In the genomic region with DNA sequence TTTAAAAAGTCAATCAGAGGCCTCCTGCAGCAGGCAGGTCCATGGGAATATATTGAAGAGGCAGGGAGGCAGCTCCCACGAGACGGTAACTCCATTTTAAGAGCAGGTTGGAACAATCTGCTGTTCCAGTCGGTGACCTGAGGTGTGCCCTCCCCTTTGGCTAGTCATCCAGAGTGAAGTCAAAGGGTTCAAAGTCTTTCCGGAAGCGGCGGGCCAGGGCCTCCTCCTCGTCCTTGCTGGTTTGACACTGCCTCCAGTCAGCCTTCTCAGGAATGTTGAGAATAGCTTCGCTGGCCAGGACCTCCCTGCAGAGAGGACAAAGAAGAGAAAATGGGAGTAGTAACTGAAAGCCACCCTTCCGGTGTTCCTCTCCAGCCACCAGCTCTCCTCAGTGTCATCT, we compare ENCODE assay signal across 22 mouse cellular contexts. TPM values are rescaled to one million over a fixed set of nuclear protein-coding genes. Genes with fewer than 3 reads are reported as not detected.
DNase-seq lines count a peak whose midpoint lies in the region; ATAC-seq lines count a peak whose summit lies in the region.
"Had no signal": no experiment of that assay in that cellular context is flagged by ENCODE, and none has a peak within 500 bp of the region (broad histone marks: within the 10 kb centered on the region; RNA-seq: fewer than 3 reads in every experiment).

No protein-coding gene starts in this region.

- peaks cover 11% of the 10 kb centered on the region for H3K4me1 ChIP-seq in heart, embryonic 12.5 days (replicated peaks)
- H3K4me1 ChIP-seq in hindbrain, embryonic 14.5 days (replicated peaks; ENCODE audit: control insufficient read depth, insufficient read depth, low read length) = peaks cover 14% of the 10 kb centered on the region

- no peak overlapping the region for H3K4me2 ChIP-seq in heart, embryonic 12.5 days
- no peak overlapping the region for H3K4me2 ChIP-seq in hindbrain, embryonic 14.5 days (replicated peaks)
- H3K4me2 ChIP-seq: embryonic facial prominence, embryonic 12.5 days; hindbrain, embryonic 13.5 days; liver, embryonic 13.5 days; neural tube, embryonic 15.5 days had no signal

- no peak overlapping the region for H3K27ac ChIP-seq in heart, embryonic 12.5 days (ENCODE audit: poor library complexity, severe bottlenecking)
- H3K27ac ChIP-seq in hindbrain, embryonic 14.5 days = no peak overlapping the region
- H3K27ac ChIP-seq: embryonic facial prominence, embryonic 12.5 days; heart, embryonic 10.5 days; hindbrain, embryonic 13.5 days; liver, embryonic 13.5 days; neural tube, embryonic 15.5 days had no signal

- H3K9ac ChIP-seq in heart, embryonic 12.5 days = no peak overlapping the region
- H3K9ac ChIP-seq in hindbrain, embryonic 14.5 days = no peak overlapping the region
- H3K9ac ChIP-seq: embryonic facial prominence, embryonic 12.5 days; forebrain, postnatal 0 days; hindbrain, embryonic 13.5 days; liver, embryonic 13.5 days; neural tube, embryonic 15.5 days had no signal

- WGBS in heart, embryonic 12.5 days = 91% methylated on average over 9 of the region's 9 CpGs
- WGBS in hindbrain, embryonic 14.5 days = 89% methylated on average over 9 of the region's 9 CpGs

- peak; percentile 80 for DNase-seq in heart, adult 11 months
- peak; percentile 27 for DNase-seq in ZHBTc4 (ENCODE audit: low read depth, low spot score)
- DNase-seq in kidney, adult 8-10 months = peak; percentile 86 to 87
- peak; percentile 83 to 90 for DNase-seq in kidney, postnatal 36 days
- no peak for DNase-seq in spleen, adult 12 weeks (ENCODE audit: low spot score)
- DNase-seq in hindbrain, embryonic 14.5 days (ENCODE audit: low spot score) = no peak
- no peak for DNase-seq in thymus, postnatal 14 days
- DNase-seq: cerebellum, adult 2 months; forebrain, postnatal 0 days; gastrocnemius, postnatal 10 days; heart, postnatal 14 days; liver, embryonic 13.5 days; lung, postnatal 10 days; midbrain, embryonic 14.5 days; right cerebral cortex, postnatal 25 days; thymus, adult 18-20 months had no signal

- no peak for ATAC-seq in heart, embryonic 12.5 days (ENCODE audit: insufficient number of reproducible peaks, low FRiP score)
- ATAC-seq in hindbrain, embryonic 14.5 days (ENCODE audit: low FRiP score) = no peak
- ATAC-seq: forebrain, postnatal 0 days had no signal

- H3K9me3 ChIP-seq in heart, embryonic 12.5 days (replicated peaks) = no peaks in the 10 kb centered on the region
- H3K9me3 ChIP-seq in hindbrain, embryonic 14.5 days (ENCODE audit: control insufficient read depth, low read length) = no peaks in the 10 kb centered on the region
- H3K9me3 ChIP-seq: embryonic facial prominence, embryonic 12.5 days; heart, embryonic 10.5 days; hindbrain, embryonic 13.5 days; liver, embryonic 13.5 days; neural tube, embryonic 15.5 days had no signal

- peaks cover 54% of the 10 kb centered on the region for H3K36me3 ChIP-seq in heart, embryonic 12.5 days
- peaks cover 52% of the 10 kb centered on the region for H3K36me3 ChIP-seq in hindbrain, embryonic 14.5 days (replicated peaks; ENCODE audit: control insufficient read depth, insufficient read depth)

- H3K4me3 ChIP-seq in heart, embryonic 12.5 days = no peak overlapping the region
- H3K4me3 ChIP-seq in hindbrain, embryonic 14.5 days (replicated peaks; ENCODE audit: low read length) = no peak overlapping the region
- H3K4me3 ChIP-seq: embryonic facial prominence, embryonic 12.5 days; heart, embryonic 10.5 days; hindbrain, embryonic 13.5 days; liver, embryonic 13.5 days; myocyte; neural tube, embryonic 15.5 days had no signal

- no peaks in the 10 kb centered on the region for H3K27me3 ChIP-seq in heart, embryonic 12.5 days (replicated peaks)
- H3K27me3 ChIP-seq in hindbrain, embryonic 14.5 days (ENCODE audit: control insufficient read depth, insufficient read depth, low read length) = no peaks in the 10 kb centered on the region
- H3K27me3 ChIP-seq: embryonic facial prominence, embryonic 12.5 days; hindbrain, embryonic 13.5 days; liver, embryonic 13.5 days; neural tube, embryonic 15.5 days had no signal

RNA-seq across cellular contexts. Expression of a gene that starts 3.1 kb away (rescaled TPM):
- polyA plus RNA-seq in heart, embryonic 12.5 days (2016; fragmentation: Nextera tagmentation; extraction: Ambion mirVana) = 36.3 and 37.4 TPM in 2 replicates
- polyA plus RNA-seq in hindbrain, embryonic 14.5 days (2014; fragmentation: Nextera tagmentation; extraction: Ambion mirVana) = 48.3 and 52.5 TPM in 2 replicates

RNA-seq across cellular contexts. Expression of a gene that starts 25.3 kb away (rescaled TPM):
- 19.1 and 19.7 TPM in 2 replicates for polyA plus RNA-seq in heart, embryonic 12.5 days (2016; fragmentation: Nextera tagmentation; extraction: Ambion mirVana)
- 29.7 and 36.6 TPM in 2 replicates for polyA plus RNA-seq in hindbrain, embryonic 14.5 days (2014; fragmentation: Nextera tagmentation; extraction: Ambion mirVana)

RNA-seq across cellular contexts. Expression of a gene that starts 35.9 kb away (rescaled TPM):
- 63.0 and 64.0 TPM in 2 replicates for polyA plus RNA-seq in heart, embryonic 12.5 days (2016; fragmentation: Nextera tagmentation; extraction: Ambion mirVana)
- 164 and 173 TPM in 2 replicates for polyA plus RNA-seq in hindbrain, embryonic 14.5 days (2014; fragmentation: Nextera tagmentation; extraction: Ambion mirVana)

RNA-seq across cellular contexts. Expression of a gene that starts 40.8 kb away (rescaled TPM):
- 18.5 and 18.7 TPM in 2 replicates for polyA plus RNA-seq in heart, embryonic 12.5 days (2016; fragmentation: Nextera tagmentation; extraction: Ambion mirVana)
- 17.1 and 17.8 TPM in 2 replicates for polyA plus RNA-seq in hindbrain, embryonic 14.5 days (2014; fragmentation: Nextera tagmentation; extraction: Ambion mirVana)

Comparison
In these comparisons a context has a peak if more than half of its experiments do, and no peak if none do; other contexts are left out.
1. DNase-seq: peak in heart, adult 11 months (single experiment), ZHBTc4 (single experiment), kidney, adult 8-10 months (2 of 2) and kidney, postnatal 36 days (2 of 2); none in spleen, adult 12 weeks (single experiment), hindbrain, embryonic 14.5 days (single experiment) and thymus, postnatal 14 days (single experiment).